Comparison of ENCODE assay signal across 24 mouse cellular contexts in the genomic region with DNA sequence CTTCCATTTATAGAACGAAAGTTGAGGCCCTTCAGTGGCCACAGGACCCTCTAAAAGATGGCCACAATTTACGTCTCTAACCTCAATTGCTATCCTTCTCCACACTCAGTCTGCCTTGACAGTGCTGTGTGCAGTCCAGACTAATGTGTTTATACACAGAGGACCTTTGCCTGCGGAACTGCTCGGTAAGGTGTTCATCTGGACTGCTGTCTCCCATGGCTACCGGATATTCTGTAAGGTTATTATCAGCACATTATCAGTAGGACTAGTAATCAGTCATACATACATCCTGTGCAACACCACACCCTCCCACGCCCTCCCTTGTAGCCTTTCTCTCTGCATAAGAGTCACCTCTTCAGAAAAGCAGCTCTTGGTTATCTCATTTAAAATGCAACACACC.
A peak's percentile ranks its signal among the peaks of the same experiment; 100 is the strongest.
DNase-seq lines count a peak whose midpoint lies in the region; ATAC-seq and TF ChIP-seq lines count a peak whose summit lies in the region.
"Had no signal": no experiment of that assay in that cellular context is flagged by ENCODE, and none has a peak within 500 bp of the region (broad histone marks: within the 10 kb centered on the region; RNA-seq: fewer than 3 reads in every experiment).

No protein-coding gene starts in this region.

- H3K9ac ChIP-seq in hindbrain, embryonic 14.5 days = no peak overlapping the region
- H3K9ac ChIP-seq in hindbrain, postnatal 0 days (replicated peaks; ENCODE audit: low read length) = no peak overlapping the region
- H3K9ac ChIP-seq in neural tube, embryonic 13.5 days = no peak overlapping the region
- no peak overlapping the region for H3K9ac ChIP-seq in neural tube, embryonic 15.5 days (replicated peaks)
- H3K9ac ChIP-seq: forebrain, embryonic 13.5 days; heart, embryonic 13.5 days; hindbrain, embryonic 15.5 days had no signal

- H3K4me2 ChIP-seq in hindbrain, embryonic 14.5 days (replicated peaks) = no peak overlapping the region
- H3K4me2 ChIP-seq in hindbrain, postnatal 0 days (ENCODE audit: low read depth, low read length) = no peak overlapping the region
- H3K4me2 ChIP-seq in neural tube, embryonic 13.5 days = no peak overlapping the region
- no peak overlapping the region for H3K4me2 ChIP-seq in neural tube, embryonic 15.5 days
- H3K4me2 ChIP-seq: forebrain, embryonic 13.5 days; heart, embryonic 13.5 days; hindbrain, embryonic 15.5 days had no signal

- peak; percentile 43; the same call in 1 of the 2 replicates for ATAC-seq in hindbrain, embryonic 14.5 days (ENCODE audit: low FRiP score)
- no peak for ATAC-seq in hindbrain, postnatal 0 days
- ATAC-seq in neural tube, embryonic 13.5 days (ENCODE audit: low read depth) = 0 out of 2 replicates have a peak, but pooled peaks have one; percentile 36
- ATAC-seq in neural tube, embryonic 15.5 days (ENCODE audit: low FRiP score) = peak; percentile 47
- ATAC-seq: CD4-positive, CD25-positive, alpha-beta regulatory T cell, adult 4 months; forebrain, embryonic 13.5 days; forebrain, embryonic 16.5 days; inflammation-experienced regulatory T-cells, adult 6 months had no signal

- no peaks in the 10 kb centered on the region for H3K9me3 ChIP-seq in hindbrain, embryonic 14.5 days (ENCODE audit: control insufficient read depth, low read length)
- no peaks in the 10 kb centered on the region for H3K9me3 ChIP-seq in hindbrain, postnatal 0 days (ENCODE audit: low read length)
- H3K9me3 ChIP-seq in neural tube, embryonic 13.5 days = no peaks in the 10 kb centered on the region
- H3K9me3 ChIP-seq in neural tube, embryonic 15.5 days (replicated peaks) = no peaks in the 10 kb centered on the region
- H3K9me3 ChIP-seq: forebrain, embryonic 10.5 days; forebrain, embryonic 13.5 days; heart, embryonic 13.5 days; hindbrain, embryonic 15.5 days had no signal

- H3K36me3 ChIP-seq in hindbrain, embryonic 14.5 days (replicated peaks; ENCODE audit: control insufficient read depth, insufficient read depth) = no peaks in the 10 kb centered on the region
- H3K36me3 ChIP-seq in hindbrain, postnatal 0 days (ENCODE audit: insufficient read depth, low read length) = no peaks in the 10 kb centered on the region
- H3K36me3 ChIP-seq in neural tube, embryonic 13.5 days = no peaks in the 10 kb centered on the region
- H3K36me3 ChIP-seq in neural tube, embryonic 15.5 days = no peaks in the 10 kb centered on the region
- H3K36me3 ChIP-seq: forebrain, embryonic 10.5 days; heart, embryonic 13.5 days; hindbrain, embryonic 15.5 days had no signal

- no peak for TF ChIP-seq CTCF in hindbrain, postnatal 0 days (IDR thresholded peaks at IDR 0.05; ENCODE audit: low read depth)

- DNase-seq in hindbrain, embryonic 14.5 days (ENCODE audit: low spot score) = no peak
- no peak for DNase-seq in hindbrain, postnatal 0 days (ENCODE audit: low spot score)
- no peak for DNase-seq in neural tube, embryonic 10.5 days (ENCODE audit: extremely low spot score, low spot score)
- no peak for DNase-seq in adrenal gland, adult (ENCODE audit: inconsistent age in 2 of 2, low spot score in 1 of 2)
- DNase-seq: adrenal gland, adult 8-10 months; adrenal gland, postnatal 25 days; cerebellum, adult 18-20 months; cerebellum, adult 9-10 months; cerebellum, postnatal 14 days; gastrocnemius, adult 2 months; gastrocnemius, postnatal 14 days; heart, adult 11 months; heart, postnatal 14 days; heart, postnatal 4 days; kidney, adult 2 months had no signal

- no peak overlapping the region for H3K4me3 ChIP-seq in hindbrain, embryonic 14.5 days (replicated peaks; ENCODE audit: low read length)
- no peak overlapping the region for H3K4me3 ChIP-seq in hindbrain, postnatal 0 days (ENCODE audit: low read length)
- H3K4me3 ChIP-seq in neural tube, embryonic 13.5 days = no peak overlapping the region
- no peak overlapping the region for H3K4me3 ChIP-seq in neural tube, embryonic 15.5 days (replicated peaks)
- H3K4me3 ChIP-seq: forebrain, embryonic 10.5 days; forebrain, embryonic 13.5 days; gastrocnemius, adult 2 months; heart, embryonic 13.5 days; hindbrain, embryonic 15.5 days had no signal

- no peaks in the 10 kb centered on the region for H3K4me1 ChIP-seq in hindbrain, embryonic 14.5 days (replicated peaks; ENCODE audit: control insufficient read depth, insufficient read depth, low read length)
- H3K4me1 ChIP-seq in hindbrain, postnatal 0 days (ENCODE audit: insufficient read depth, low read length) = no peaks in the 10 kb centered on the region
- H3K4me1 ChIP-seq in neural tube, embryonic 13.5 days (replicated peaks) = peaks cover 7% of the 10 kb centered on the region
- no peaks in the 10 kb centered on the region for H3K4me1 ChIP-seq in neural tube, embryonic 15.5 days
- H3K4me1 ChIP-seq: forebrain, embryonic 10.5 days; hindbrain, embryonic 15.5 days had no signal

- no peak overlapping the region for H3K27ac ChIP-seq in hindbrain, embryonic 14.5 days
- H3K27ac ChIP-seq in hindbrain, postnatal 0 days = no peak overlapping the region
- no peak overlapping the region for H3K27ac ChIP-seq in neural tube, embryonic 13.5 days (replicated peaks)
- no peak overlapping the region for H3K27ac ChIP-seq in neural tube, embryonic 15.5 days (replicated peaks)
- H3K27ac ChIP-seq: forebrain, embryonic 10.5 days; forebrain, embryonic 13.5 days; gastrocnemius, adult 2 months; heart, embryonic 13.5 days; hindbrain, embryonic 15.5 days had no signal

- 63% methylated on average over 6 of the region's 6 CpGs for WGBS in hindbrain, embryonic 14.5 days
- WGBS in hindbrain, postnatal 0 days = 74% methylated on average over 6 of the region's 6 CpGs
- 71% methylated on average over 6 of the region's 6 CpGs for WGBS in neural tube, embryonic 13.5 days
- 69% methylated on average over 6 of the region's 6 CpGs for WGBS in neural tube, embryonic 15.5 days

- no peaks in the 10 kb centered on the region for H3K27me3 ChIP-seq in hindbrain, embryonic 14.5 days (ENCODE audit: control insufficient read depth, insufficient read depth, low read length)
- no peaks in the 10 kb centered on the region for H3K27me3 ChIP-seq in hindbrain, postnatal 0 days (ENCODE audit: insufficient read depth, low read length)
- no peaks in the 10 kb centered on the region for H3K27me3 ChIP-seq in neural tube, embryonic 13.5 days
- H3K27me3 ChIP-seq in neural tube, embryonic 15.5 days (replicated peaks) = no peaks in the 10 kb centered on the region
- H3K27me3 ChIP-seq: forebrain, embryonic 13.5 days; heart, embryonic 13.5 days; hindbrain, embryonic 15.5 days had no signal
